Mouse (Mus musculus): Measurements from ENCODE around the gene Wdr74. TPM values are rescaled to one million over a fixed set of nuclear protein-coding genes. Genes with fewer than 3 reads are reported as not detected.
"Not testable (repeated sequence)": the region's sequence is repeated elsewhere in the genome, so short reads cannot be mapped to it uniquely, and the experiment has no call there.

Gene Wdr74
- polyA plus RNA-seq, 1 experiment from 2014 or later, result 80.7 TPM

DNA sequence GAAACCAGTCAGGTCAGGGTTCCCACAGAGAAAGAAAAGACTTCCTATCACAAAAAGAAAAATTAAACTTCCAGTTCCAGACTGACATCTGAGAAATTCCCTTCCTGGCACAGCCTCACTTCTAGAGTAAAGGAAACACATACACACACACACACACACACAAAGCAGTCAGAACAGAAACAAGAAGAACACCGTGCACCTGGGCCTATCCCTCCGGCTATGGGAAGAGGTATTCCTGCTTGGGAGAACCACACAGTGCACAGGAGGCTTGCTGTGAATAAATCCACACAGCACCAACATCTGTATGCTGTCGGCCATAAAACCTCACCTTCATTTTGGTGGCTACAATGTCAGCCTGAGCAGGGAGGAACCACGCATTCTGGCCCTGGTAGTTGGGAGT lies 24.1 kb upstream of the Wdr74 start:
- Histone ChIP-seq H3K27me3 (no peaks in the 10 kb centered on the region), H3K4me3 (peak overlapping the region; percentile 61), H3K4me1 (peaks cover 26% of the 10 kb centered on the region), H3K36me3 (peaks cover 50% of the 10 kb centered on the region), H3K9me3 (no peaks in the 10 kb centered on the region), H3K9ac (replicated peaks) (peak overlapping the region; percentile 34; the same call in 1 of the 2 replicates), H3K4me2 (replicated peaks) (peak overlapping the region; percentile 73), H3K27ac (replicated peaks) (no peak overlapping the region)
- WGBS, result 86% methylated on average over 4 of the region's 4 CpGs
- no peak for ATAC-seq (ENCODE audit: low FRiP score, low read depth)

DNA sequence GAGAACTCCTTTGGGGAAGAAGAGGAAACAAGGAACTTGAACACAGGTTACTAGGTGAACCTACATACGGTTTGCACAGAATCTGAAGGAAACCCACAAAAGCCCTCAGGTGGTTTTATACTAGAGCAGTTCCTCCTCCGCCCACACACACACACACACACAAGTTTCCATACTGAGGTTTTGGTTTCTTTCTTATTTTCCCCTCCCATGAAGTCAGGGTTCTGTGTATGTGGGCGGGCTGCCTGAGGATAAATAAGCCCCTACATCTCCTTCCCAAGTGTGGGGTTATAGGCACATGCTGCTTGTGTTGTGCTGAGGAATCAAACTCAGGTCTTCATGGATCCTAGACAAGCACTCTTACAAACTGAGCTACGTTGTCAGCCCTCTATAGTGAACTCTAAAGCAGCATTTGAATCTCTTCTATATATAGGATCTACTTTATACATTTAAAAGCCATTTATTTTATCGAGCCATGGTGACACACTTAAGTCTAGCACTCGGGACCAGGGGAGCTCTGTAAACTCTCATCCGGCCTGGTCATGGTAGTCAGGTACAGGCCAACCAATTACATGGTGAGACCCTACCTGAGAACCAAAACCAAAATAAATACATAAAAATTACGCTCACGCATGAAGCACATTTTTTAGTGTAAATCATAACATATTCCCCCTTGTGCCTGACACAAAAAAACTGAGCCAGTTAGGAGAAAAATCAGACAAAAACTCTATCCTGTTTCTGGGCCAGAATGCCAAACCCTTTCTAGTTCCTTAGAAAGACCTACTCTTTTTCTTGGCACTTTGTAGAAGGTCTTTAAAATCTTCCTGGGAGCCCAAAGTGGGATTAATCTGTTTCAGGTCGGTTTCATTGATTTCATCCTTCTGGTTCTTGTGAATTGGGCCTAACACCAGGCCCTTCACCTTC lies 23.4 kb upstream of the Wdr74 start:
- Histone ChIP-seq H3K4me3 (peak overlapping the region; percentile 61), H3K27ac (replicated peaks) (peak overlapping the region; percentile 86), H3K27me3 (no peaks in the 10 kb centered on the region), H3K4me2 (replicated peaks) (peak overlapping the region; percentile 73), H3K9ac (replicated peaks) (peak overlapping the region; percentile 78), H3K36me3 (peaks cover 45% of the 10 kb centered on the region), H3K9me3 (no peaks in the 10 kb centered on the region), H3K4me1 (peaks cover 26% of the 10 kb centered on the region)
- 67% methylated on average over 10 of the region's 10 CpGs for WGBS
- no peak for ATAC-seq (ENCODE audit: low FRiP score, low read depth)

DNA sequence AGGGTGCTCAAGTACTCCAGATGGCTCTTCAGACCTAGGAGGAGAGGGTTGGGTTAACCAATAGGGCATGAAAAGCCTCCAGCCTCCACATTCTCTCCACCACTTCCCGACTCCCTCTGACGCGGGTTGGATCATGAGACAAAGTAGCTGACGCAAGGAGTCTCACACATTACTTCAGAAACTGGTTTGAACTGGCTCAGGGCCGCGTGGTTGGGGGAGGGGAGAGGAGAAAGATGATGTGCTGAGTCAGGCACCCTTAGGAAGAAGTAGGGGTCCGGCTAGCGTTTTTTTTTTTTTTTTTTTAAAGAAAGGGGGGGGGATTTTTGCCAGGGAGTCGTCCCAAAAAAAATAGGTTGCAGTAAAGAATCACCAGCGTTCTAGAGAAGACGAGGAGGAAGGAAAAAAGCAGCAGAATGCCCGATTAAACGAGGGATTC lies 22.7 kb upstream of the Wdr74 start:
- H3K4me1 ChIP-seq, result peaks cover 26% of the 10 kb centered on the region
- ATAC-seq (ENCODE audit: low FRiP score, low read depth), result peak; percentile 83
- peak overlapping the region; percentile 86 for H3K27ac ChIP-seq (replicated peaks)
- peak overlapping the region; percentile 78 for H3K9ac ChIP-seq (replicated peaks)
- WGBS, result under 1% methylated on average over 13 of the region's 13 CpGs
- no peaks in the 10 kb centered on the region for H3K9me3 ChIP-seq
- peak overlapping the region; percentile 73 for H3K4me2 ChIP-seq (replicated peaks)
- H3K27me3 ChIP-seq, result no peaks in the 10 kb centered on the region
- H3K36me3 ChIP-seq, result peaks cover 38% of the 10 kb centered on the region
- H3K4me3 ChIP-seq, result peak overlapping the region; percentile 61

DNA sequence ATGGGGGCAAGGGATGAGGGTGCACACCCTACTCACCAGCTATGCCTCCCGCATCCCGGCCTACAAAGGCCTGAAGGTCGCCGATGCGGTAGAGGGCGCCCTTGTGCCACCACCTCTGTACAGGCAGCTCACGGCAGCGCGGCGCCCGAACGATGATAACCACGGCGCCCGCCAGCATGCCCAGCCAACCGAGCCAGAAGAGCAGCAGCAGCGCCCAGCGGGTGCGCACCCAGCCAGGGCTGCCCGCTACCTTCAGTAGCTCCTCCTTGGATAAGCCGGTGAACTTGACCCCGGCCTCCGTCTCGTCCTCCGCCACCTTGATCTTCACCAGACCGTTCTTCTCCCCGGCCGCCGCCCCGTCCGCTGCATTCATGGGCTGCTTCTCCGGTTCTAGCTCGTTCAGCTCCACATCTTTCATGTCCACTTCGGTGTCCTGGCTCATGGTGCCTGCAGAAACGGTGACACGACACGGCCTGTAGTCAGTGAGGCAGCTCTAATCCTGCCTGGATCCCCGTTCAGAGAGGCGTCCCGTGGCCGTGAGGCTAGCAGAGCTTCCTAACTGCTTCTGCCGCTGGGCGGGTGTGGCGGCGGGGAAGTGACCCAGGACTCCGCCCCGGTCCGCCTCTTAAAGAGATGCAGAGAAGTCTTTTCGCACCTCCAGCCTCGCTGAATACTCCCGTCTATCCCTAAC lies 22.2 kb upstream of the Wdr74 start:
- Histone ChIP-seq H3K9me3 (no peaks in the 10 kb centered on the region), H3K27me3 (no peaks in the 10 kb centered on the region), H3K4me1 (peaks cover 26% of the 10 kb centered on the region), H3K27ac (replicated peaks) (peak overlapping the region; percentile 86), H3K9ac (replicated peaks) (peak overlapping the region; percentile 78), H3K36me3 (peaks cover 33% of the 10 kb centered on the region), H3K4me3 (peak overlapping the region; percentile 61), H3K4me2 (replicated peaks) (peak overlapping the region; percentile 73)
- under 1% methylated on average over 51 of the region's 51 CpGs for WGBS
- peak; percentile 95 for ATAC-seq (ENCODE audit: low FRiP score, low read depth)

DNA sequence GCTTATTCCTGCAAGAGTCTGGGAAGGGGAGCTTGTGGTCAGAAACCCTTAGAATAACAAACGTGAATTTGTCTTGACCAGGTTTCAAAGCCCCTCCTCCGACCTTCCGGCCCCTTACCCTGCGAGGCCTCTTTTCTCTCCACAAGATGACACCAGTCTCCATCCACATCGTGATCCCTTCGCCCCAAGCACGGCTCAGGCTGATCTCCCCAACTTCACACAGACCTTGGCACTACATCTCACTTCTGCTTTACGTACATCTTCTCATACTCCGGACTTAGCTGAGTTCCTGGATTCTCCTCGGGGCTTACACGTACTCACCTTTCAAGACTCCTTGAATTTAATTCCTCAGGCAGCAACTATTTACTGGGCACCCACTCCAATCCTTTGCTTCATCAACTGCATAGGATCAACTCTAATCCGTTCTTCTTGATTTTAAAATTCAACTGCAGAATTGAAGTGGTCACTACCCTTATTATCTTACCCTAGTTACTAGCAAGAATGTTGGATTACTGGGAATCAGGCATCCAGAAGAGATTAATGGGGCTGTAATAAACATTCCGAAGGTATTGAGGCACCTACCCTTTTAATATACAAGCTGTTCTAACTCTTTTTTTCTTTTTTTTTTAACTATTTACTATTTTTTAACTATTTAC lies 21.5 kb upstream of the Wdr74 start:
- peak overlapping the region; percentile 86 for H3K27ac ChIP-seq (replicated peaks)
- ATAC-seq (ENCODE audit: low FRiP score, low read depth), result peak; percentile 35
- peak overlapping the region; percentile 61 for H3K4me3 ChIP-seq

DNA sequence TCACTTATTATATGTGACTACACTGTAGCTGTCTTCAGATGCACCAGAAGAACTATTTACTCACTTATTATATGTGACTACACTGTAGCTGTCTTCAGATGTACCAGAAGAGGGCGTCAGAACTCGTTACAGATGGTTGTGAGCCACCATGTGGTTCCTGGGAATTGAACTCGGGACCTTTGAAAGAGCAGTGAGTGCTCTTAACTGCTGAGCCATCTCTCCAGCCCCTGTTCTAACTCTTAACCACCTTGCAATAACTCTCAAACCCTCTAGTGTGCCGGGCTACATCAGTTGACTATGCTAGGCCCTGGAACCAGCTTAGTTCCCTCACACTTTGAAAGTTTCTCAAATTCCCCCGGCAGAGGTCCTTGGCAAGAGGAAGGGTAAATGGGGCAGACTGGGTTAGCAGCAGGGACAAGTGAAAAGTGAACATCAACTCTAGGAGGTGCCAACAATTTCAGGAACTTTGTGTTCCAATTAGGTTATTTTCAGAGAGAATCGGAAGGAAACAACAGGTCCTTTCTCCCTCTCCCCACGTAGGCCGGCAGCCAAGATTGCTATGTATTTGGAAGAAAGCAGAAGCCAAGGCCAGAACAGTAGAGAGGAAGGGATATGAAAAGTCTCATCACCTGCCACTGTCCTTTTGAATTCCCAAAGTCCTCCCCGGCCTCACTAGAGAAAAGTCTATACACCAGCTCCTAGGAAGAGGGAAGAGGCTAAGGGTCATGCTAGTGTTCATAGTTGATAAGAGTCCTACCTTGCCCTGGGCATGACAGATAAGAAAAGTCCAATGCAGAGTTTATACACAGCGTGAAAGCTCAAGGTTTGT lies 20.8 kb upstream of the Wdr74 start:
- no peak for ATAC-seq (ENCODE audit: low FRiP score, low read depth)
- Histone ChIP-seq H3K27me3 (no peaks in the 10 kb centered on the region), H3K4me2 (replicated peaks) (no peak overlapping the region), H3K36me3 (peaks cover 18% of the 10 kb centered on the region), H3K9me3 (no peaks in the 10 kb centered on the region), H3K4me1 (peaks cover 26% of the 10 kb centered on the region), H3K27ac (replicated peaks) (no peak overlapping the region), H3K9ac (replicated peaks) (no peak overlapping the region), H3K4me3 (no peak overlapping the region)
- WGBS, result 77% methylated on average over 10 of the region's 10 CpGs

More for the DNA sequence above, 21.5 kb upstream of the Wdr74 start:
- Histone ChIP-seq H3K27me3 (no peaks in the 10 kb centered on the region), H3K36me3 (peaks cover 26% of the 10 kb centered on the region), H3K9me3 (no peaks in the 10 kb centered on the region), H3K4me1 (peaks cover 26% of the 10 kb centered on the region), H3K9ac (replicated peaks) (peak overlapping the region; percentile 78), H3K4me2 (replicated peaks) (peak overlapping the region; percentile 73)
- 8% methylated on average over 13 of the region's 13 CpGs for WGBS

DNA sequence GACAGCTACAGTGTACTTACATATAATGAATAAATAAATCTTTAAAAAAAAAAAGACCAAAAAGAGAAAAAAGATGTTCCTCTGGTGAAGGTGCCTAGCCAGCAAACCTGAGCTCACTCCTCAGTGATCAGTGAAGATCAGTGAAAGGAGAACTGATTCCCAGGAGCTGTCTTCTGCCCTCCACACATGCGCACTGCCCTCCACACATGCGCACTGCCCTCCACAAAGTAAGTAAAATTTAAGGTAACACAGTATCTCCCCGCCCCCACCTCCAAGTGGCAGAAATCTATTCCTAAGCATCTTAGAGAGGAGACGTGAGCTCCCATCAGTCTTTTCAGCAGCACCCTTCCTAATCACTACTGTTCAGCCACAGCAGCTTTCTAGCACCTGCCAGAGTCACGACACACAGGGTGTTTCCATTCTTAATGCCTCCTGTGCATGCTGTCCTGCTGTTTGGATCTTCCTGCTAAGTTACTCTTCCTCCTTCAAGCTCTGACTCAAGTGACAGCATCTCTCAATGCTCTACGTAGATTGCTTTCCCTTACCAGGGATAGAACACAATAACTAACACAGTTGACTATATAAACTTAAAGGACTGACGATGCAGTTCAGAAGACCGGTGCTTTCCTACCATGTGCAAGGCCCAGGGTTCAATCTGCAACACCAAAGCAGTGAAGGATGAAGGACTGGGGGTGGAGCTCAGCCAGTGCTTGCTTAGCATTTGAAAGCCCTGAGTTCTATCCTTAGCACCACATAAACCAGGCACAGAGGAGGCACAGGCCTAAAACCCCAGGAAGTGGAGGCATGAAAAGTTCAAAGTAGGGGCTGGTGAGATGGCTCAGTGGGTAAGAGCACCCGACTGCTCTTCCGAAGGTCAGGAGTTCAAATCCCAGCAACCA lies 19.5 kb upstream of the Wdr74 start:
- Histone ChIP-seq H3K4me2 (replicated peaks) (no peak overlapping the region), H3K4me1 (peaks cover 18% of the 10 kb centered on the region), H3K27ac (replicated peaks) (no peak overlapping the region), H3K4me3 (no peak overlapping the region), H3K9me3 (no peaks in the 10 kb centered on the region), H3K9ac (replicated peaks) (no peak overlapping the region), H3K36me3 (peaks cover 6% of the 10 kb centered on the region), H3K27me3 (no peaks in the 10 kb centered on the region)
- ATAC-seq (ENCODE audit: low FRiP score, low read depth), result no peak
- 65% methylated on average over 10 of the region's 10 CpGs for WGBS

DNA sequence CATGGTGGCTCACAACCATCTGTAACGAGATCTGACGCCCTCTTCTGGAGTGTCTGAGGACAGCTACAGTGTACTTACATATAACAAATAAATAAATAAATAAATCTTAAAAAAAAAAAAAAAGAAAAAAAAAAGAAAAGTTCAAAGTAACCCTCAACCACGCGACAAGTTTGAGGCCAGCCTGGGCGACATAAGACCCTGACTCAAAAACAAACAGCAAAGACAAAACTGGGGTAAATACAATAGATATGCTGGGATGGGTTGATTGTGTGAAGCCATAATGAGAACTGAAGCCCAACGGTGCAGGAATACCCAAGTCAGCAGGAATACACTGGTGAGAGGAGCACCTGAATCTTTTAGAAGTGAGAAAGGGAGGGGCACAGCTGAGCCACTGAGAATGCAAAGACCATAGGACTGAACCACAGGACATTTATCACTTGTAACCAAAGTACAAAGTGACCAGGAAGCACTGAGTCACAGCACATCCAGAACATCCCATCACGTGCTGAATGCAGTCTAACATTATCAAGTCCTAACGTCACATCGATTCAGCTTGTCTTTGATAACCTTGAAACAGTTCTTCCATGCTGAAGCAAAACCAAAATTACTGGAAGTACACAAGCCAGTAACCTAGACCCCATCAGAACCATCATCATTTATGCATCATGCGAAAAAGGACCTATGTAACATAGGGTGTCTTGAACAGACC lies 18.7 kb upstream of the Wdr74 start:
- no peak overlapping the region for H3K9ac ChIP-seq (replicated peaks)
- no peaks in the 10 kb centered on the region for H3K27me3 ChIP-seq
- H3K27ac ChIP-seq (replicated peaks), result no peak overlapping the region
- peaks cover 16% of the 10 kb centered on the region for H3K4me1 ChIP-seq
- H3K4me2 ChIP-seq (replicated peaks), result no peak overlapping the region
- no peak overlapping the region for H3K4me3 ChIP-seq
- H3K9me3 ChIP-seq, result no peaks in the 10 kb centered on the region
- H3K36me3 ChIP-seq, result no peaks in the 10 kb centered on the region
- WGBS, result 69% methylated on average over 8 of the region's 10 CpGs
- no peak for ATAC-seq (ENCODE audit: low FRiP score, low read depth)

DNA sequence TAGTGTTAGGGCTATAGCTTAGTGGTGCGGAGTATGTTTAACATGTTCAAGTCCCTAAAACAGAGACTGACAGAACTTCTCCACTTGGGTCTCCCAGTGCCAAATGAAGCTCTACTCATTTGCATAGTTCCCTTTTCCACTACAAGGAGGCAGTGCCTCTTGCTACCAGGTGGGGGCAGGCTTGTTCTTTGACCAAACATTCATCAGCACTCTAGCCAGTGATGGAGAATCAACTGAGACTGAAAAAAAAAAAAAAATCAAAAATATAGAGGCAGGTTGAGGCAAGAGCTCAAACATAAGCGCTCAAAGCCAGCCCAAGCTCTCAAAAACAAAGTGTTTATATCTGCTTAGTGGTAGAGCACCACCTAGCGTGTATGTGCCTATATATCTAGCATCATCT lies 17.3 kb upstream of the Wdr74 start:
- Histone ChIP-seq H3K27me3 (no peaks in the 10 kb centered on the region), H3K27ac (replicated peaks) (no peak overlapping the region), H3K4me2 (replicated peaks) (no peak overlapping the region), H3K4me3 (no peak overlapping the region), H3K36me3 (no peaks in the 10 kb centered on the region), H3K4me1 (peaks cover 15% of the 10 kb centered on the region), H3K9ac (replicated peaks) (no peak overlapping the region), H3K9me3 (no peaks in the 10 kb centered on the region)
- ATAC-seq (ENCODE audit: low FRiP score, low read depth), result no peak
- WGBS, result 78% methylated on average over 3 of the region's 3 CpGs

DNA sequence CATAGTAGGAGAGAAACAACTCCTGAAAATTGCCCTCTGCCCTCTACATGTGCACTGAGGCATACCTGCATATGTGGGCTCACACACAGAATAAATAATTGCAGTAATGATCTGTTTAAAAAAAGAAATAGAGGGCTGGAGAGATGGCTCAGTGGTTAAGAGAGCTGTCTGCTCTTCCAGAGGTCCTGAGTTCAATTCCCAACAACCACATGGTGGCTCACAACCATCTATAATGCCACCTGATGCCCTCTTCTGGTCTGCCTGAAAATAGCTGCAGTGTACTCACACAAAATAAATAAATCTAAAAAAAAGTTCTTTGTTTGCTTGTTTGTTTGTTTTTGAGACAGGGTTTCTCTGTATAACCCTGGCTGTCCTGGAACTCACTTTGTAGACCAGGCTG lies 16.6 kb upstream of the Wdr74 start:
- not testable (repeated sequence) for H3K4me3 ChIP-seq; H3K9ac ChIP-seq (replicated peaks); H3K36me3 ChIP-seq; H3K27ac ChIP-seq (replicated peaks); H3K27me3 ChIP-seq; H3K4me2 ChIP-seq (replicated peaks); ATAC-seq (ENCODE audit: low FRiP score, low read depth); H3K9me3 ChIP-seq
- H3K4me1 ChIP-seq, result peaks cover 15% of the 10 kb centered on the region
